Mouse (Mus musculus): Measurements from ENCODE around the gene Myl4. TPM values are rescaled to one million over a fixed set of nuclear protein-coding genes. Genes with fewer than 3 reads are reported as not detected.
"Not testable (repeated sequence)": the region's sequence is repeated elsewhere in the genome, so short reads cannot be mapped to it uniquely, and the experiment has no call there.

Gene Myl4
- 1 to 10 TPM; 3.6 to 4.3 TPM for total RNA-seq (2021)
- long read RNA-seq, experiment 1, partial matches to known transcripts = 0 of 1 reads
- long read RNA-seq, experiment 1, other reads (novel, unspliced or antisense) = 1 of 1 reads
- long read RNA-seq, experiment 2, partial matches to known transcripts = 0 of 3 reads
- long read RNA-seq, experiment 2, other reads (novel, unspliced or antisense) = 3 of 3 reads

DNA sequence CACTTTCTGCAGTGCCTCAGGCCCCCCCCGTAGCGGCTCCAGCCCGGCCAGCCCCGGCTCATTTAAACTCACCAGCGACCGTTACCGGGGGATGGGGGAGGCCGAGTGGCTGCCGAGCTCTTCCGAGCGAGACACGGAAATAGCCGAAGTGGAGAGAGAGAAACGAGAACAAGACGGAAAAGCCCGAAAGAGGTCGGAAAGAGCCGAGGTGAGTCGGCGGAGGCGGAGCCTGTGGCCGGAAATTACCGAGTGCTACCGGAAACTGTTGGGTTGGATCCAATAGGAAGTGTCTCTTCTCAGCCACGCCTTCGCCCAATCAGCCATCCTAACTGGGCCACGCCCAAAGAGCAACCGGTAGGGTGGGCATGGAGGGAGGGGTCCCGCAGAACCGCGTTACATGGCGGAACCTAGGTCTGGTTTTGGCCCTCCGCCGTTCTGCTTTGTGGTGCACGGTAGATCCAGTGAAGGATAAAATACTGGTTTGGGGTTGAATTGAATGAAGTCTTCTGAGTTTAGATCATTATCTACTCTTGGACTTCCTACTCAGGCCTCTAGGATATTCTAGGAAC lies at the start of gene Myl4, which contains the start of gene Cdc27:
TSS of gene Myl4 (plus strand) at position 258 of the 569 bp plus-strand sequence.
TSS of gene Cdc27 (minus strand) at position 215 of the 569 bp plus-strand sequence.
- DNase-seq (ENCODE audit: low spot score in 2 of 2) = peak; percentile 99 to 100

DNA sequence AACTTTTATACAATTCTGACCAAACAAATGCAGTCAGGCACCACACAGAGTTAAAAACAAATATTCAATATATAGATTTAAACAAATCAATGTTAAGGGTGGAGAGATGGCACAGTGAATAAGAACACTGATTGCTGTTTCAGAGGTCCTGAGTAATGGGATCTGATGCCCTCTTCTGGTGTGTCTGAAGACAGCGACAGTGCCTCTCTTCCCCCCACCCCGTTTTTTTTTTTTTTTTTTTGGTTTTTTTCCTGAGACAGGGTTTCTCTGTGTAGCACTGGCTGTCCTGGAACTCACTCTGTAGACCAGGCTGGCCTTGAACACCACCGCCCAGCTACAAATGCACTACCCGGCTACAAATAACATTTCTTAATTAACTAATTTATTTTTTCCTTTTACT lies 42.0 kb upstream of the Myl4 start:
- no peak for DNase-seq (ENCODE audit: low spot score in 2 of 2)

GRCm38 (mm10) chr11:104510606-104511005 lies 39.9 kb upstream of the Myl4 start:
- no peak for DNase-seq (ENCODE audit: low spot score in 2 of 2)

DNA sequence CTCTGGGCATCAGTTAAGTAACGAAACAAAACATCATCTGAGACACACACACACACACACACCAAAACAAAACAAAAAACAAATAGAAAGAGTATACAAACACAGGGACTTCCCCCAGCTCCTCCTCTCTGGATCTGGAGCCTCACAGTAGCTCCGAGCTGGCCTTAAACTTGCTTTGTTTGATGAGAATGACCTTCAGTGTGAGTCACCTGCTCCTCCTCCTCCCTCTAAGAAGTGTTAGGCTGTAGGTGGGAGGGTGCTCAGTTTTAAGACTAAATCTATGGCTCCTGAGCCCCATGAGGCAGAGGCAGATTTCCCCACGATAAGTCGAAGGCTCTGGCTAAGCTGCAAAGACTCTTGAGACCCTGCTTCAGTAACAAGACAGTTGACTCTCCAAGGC lies 38.0 kb upstream of the Myl4 start:
- DNase-seq (ENCODE audit: low spot score in 2 of 2) = peak in 1 of 2 experiments; percentile 9

DNA sequence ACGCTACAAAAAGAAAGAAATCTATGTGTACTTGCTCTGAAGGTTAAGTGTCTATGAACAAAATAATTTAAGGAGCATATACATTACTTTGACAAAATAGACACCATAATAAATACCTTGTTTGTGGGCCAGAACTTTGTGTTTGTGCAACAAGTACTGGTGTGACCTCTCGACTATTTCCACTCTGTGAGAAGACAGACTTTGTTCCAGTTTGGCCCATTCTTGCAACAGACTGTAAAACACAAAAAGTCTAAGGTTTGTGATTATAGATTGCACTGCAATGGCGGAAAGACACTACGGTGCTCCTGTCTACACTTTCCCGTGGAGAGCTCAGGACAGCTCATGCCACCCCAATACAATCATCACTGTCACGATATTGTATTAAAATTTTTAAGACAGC lies 24.5 kb upstream of the Myl4 start:
- DNase-seq (ENCODE audit: low spot score in 2 of 2) = no peak

GRCm38 (mm10) chr11:104536843-104537242 lies 13.6 kb upstream of the Myl4 start:
- no peak for DNase-seq (ENCODE audit: low spot score in 2 of 2)

DNA sequence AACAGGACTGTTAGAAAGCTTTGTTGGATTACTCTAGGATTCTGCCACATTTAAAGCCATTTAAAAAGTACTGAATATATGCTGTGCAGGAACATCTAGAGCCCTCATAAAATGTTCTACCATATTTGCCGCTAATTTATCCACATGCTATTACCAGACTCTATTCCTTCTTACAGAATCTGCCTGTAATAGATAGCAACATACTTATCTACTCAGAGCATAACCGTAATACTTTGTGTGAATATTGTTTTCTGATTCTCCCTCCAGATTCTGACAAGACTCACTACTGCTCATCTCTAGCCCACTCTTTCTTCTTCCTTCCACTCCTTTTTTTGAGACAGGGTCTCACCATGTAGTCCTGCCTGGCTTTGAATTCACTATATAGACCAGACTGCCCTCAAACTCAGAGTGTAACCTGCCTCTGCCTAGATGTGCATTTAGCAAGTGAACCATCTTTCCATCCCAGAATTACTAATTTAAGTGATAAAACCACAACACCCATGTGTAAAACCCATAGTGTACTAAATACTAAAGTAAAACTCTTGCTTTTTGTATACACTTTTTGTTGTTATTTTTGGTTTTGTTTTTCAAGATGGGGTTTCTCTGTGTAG lies 12.4 kb upstream of the Myl4 start:
- no peak for DNase-seq (ENCODE audit: low spot score in 2 of 2)

DNA sequence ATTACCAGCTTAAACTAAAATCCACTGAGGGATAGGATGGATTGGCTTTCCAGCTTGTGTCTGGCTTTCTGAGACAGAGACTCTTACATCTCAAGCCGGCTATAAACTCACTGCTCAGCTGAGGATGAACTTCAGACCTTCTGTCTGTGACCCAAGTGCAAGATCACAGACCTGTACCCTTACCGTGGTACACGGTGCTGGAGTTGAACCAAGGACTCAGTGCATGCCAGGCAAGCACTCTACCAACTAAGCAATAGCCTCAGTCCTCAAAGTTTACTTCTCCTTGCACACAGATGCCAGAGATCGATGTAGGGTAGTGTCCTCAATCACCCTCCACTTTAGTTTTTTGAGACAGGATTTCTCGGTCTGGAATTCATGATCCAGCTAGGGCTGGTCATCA lies 10.7 kb upstream of the Myl4 start:
- no peak for DNase-seq (ENCODE audit: low spot score in 2 of 2)

- not testable (repeated sequence) for DNase-seq (ENCODE audit: low spot score in 2 of 2)
These were observed 7.1 kb upstream of the Myl4 start for GRCm38 (mm10) chr11:104543337-104543736.

DNA sequence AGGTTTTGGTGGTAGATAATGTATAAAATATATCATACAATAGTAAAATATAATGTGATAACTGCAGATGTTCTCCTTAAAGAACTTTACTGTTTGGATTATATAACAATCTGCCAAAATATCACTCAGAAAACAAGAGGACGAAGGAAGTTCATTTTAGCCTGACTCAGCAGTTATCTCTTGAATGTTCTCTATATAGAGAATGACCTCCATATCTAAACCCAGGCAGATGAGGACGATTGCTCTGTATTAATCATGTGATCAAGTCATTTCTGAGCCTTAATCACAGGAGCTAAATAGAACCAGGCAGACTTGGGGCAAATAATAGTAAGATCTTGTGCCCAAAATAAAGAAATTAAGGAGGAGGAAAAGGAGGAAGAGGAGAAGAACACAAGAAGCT lies 6.0 kb upstream of the Myl4 start:
- no peak for DNase-seq (ENCODE audit: low spot score in 2 of 2)

GRCm38 (mm10) chr11:104547502-104547901 lies 3.0 kb upstream of the Myl4 start:
- no peak for DNase-seq (ENCODE audit: low spot score in 2 of 2)

GRCm38 (mm10) chr11:104549438-104550405 lies 741 bp upstream of the Myl4 start:
- DNase-seq (ENCODE audit: low spot score in 2 of 2) = peak in 1 of 2 experiments; percentile 20

- no peak for DNase-seq (ENCODE audit: low spot score in 2 of 2)
These were observed 7.6 kb downstream of the Myl4 start for GRCm38 (mm10) chr11:104558065-104558464.

DNA sequence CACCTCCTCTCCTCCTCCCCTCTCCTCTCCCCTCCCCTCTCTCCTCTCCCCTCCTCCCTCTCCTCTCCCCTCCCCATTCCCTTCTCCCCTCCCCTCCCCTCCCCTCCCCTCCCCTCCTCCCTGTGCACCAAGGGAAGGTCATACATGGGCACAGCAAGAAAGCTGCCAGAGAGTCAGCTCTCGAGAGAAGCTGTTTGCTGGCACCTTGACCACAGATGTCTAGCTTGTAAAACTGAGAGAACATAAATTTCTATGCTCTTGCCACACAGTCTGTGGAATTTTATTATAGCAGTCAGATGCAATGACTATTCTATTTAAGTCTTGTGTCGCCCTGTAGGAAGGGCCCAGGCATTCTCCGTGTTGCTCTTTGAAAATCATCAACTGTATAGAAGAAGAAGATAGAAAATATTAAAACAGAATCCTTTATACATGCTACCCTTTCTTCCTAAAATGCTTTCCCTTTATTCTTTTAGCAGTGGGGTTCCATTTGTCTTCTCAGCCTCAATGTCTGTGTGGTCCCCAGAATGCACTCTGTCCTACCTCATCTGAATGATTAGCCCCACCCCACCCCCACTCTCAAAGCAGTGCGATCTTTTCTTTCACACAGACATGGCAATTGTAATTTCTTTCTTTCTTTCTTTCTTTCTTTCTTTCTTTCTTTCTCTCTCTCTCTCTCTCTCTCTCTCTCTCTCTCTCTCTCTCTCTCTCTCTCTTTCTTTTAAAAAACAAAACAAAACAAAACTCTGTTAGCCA lies 8.4 kb downstream of the Myl4 start:
- DNase-seq (ENCODE audit: low spot score in 2 of 2) = no peak

- DNase-seq (ENCODE audit: low spot score in 2 of 2) = no peak
These were observed 10.5 kb downstream of the Myl4 start for GRCm38 (mm10) chr11:104560971-104561370.

GRCm38 (mm10) chr11:104563496-104563895 lies 13.0 kb downstream of the Myl4 start:
- no peak for DNase-seq (ENCODE audit: low spot score in 2 of 2)

DNA sequence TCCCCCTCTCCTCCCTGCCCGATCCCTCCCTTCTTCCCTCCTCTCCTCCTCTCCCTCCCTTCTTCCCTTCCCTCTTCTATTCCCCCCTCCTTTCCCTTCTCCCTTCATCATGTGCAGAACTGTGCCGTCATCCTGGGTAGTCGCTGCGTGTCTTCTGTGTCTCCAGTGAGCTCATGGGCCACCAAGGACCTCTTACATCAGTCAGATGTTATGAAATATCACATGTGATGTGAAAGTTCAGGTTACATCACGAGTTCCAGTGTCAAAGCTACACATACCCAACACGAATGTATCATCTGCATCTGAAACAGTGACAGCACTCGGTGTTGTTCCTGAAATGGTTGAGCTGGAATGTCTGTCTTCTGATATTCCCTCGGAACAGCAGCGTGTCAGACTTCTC lies 14.7 kb downstream of the Myl4 start:
- no peak for DNase-seq (ENCODE audit: low spot score in 2 of 2)

DNA sequence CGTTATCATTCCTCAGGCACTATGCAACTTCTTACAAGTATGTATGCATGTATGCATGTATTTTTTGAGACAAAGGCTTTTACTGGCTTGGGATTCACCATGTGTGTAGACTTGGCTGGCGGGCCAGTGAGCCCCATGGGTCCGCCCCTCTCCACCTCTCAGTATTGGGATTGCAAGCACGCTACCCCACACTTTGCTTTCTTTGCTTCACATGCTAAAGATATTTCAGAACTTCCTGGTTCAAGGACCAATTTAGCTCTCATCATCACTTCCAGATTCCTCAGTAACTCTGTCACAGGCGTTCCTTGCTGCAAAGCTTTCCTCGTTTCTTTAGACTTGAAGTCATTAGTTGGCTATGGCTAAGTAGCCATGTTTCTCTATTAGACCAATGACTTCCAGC lies 15.6 kb downstream of the Myl4 start:
- no peak for DNase-seq (ENCODE audit: low spot score in 2 of 2)

DNA sequence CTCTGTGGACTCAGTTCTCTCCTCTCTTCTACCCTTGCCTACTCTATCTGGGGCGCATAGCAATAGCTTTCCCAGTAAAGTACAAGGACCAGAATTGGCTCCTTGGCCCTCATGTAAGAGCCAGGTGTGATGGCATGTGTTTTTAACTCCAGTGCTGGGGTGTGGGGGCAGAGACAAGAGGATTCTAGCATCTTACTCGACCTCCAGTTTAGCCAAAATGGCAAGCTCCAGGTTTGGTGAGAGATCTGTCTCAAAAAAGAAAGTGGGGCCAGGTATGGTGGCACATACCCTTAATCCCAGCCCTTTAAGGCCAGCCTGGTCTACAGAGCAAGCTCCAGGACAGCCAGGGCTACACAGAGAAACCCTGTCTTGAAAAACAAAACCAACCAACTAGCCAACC lies 16.3 kb downstream of the Myl4 start:
- DNase-seq (ENCODE audit: low spot score in 2 of 2) = no peak

- no peak for DNase-seq (ENCODE audit: low spot score in 2 of 2)
These were observed 17.3 kb downstream of the Myl4 start for GRCm38 (mm10) chr11:104567736-104568135.

- DNase-seq (ENCODE audit: low spot score in 2 of 2) = no peak
These were observed 17.9 kb downstream of the Myl4 start for GRCm38 (mm10) chr11:104568326-104568725.

All from adrenal gland, adult 18-20 months (tissue).